Mouse (Mus musculus): Measurements from ENCODE around the gene 2310009B15Rik. TPM values are rescaled to one million over a fixed set of nuclear protein-coding genes. Genes with fewer than 3 reads are reported as not detected.

Gene 2310009B15Rik
- 83.2 and 95.9 TPM in 2 replicates for polyA plus RNA-seq (2021; fragmentation: Nextera tagmentation)
- long read RNA-seq, experiment 1, transcript 2310009B15Rik-201 (3 exons, 565 nt), result major isoform, 23 of 48 reads
- long read RNA-seq, experiment 1, transcript 2310009B15Rik-202 (3 exons, 1,017 nt), result minor isoform, 15 of 48 reads
- long read RNA-seq, experiment 1, partial matches to known transcripts, result 0 of 48 reads
- long read RNA-seq, experiment 1, other reads (novel, unspliced or antisense), result 10 of 48 reads
- long read RNA-seq, experiment 2, transcript 2310009B15Rik-202 (3 exons, 1,017 nt), result major isoform, 6 of 10 reads
- long read RNA-seq, experiment 2, partial matches to known transcripts, result 0 of 10 reads
- long read RNA-seq, experiment 2, other reads (novel, unspliced or antisense), result 3 of 10 reads

GRCm38 (mm10) chr1:138856101-138856950, at the start of gene 2310009B15Rik:
Gene 2310009B15Rik (minus strand): TSS chr1:138856852.

DNA sequence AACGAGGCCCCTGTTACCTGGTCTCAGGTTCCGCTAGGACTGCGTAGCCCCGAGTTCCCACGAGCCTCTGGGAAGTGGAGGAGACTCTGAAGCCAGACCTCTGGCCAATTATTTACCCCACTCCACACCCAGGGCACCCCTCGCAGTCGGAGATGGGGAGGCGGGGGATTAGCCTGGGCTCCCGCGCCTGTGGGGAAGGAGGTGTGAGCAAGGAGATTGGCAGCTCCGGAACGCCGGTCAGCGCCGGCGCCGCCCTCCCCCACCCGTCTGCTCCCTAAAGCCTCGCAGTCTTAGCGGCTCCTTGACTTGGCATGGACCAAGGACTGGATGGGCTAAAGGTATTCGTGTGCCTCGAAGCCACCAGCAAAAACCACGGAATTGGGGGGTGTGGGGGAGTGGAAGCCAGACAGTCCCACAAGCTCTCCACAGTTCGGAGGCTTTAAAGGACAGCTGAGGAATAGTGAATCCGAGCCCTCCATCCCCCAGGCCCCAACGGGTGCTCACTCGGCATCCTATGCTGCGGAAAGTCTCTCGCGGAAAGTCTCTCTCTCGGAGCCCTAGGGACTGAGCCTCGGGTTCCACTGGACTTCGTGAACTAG, 8.0 kb downstream of the 2310009B15Rik start, which contains the start of gene Lhx9:
Lhx9 (minus strand) TSS at position 67 of the 599 bp plus-strand sequence.

Other genes with a start within 250 kb of the 2310009B15Rik start
- 15.2 and 18.9 TPM in 2 replicates for gene Nek7, start 236.7 kb downstream of the 2310009B15Rik start, polyA plus RNA-seq (2021; fragmentation: Nextera tagmentation)
- 3.7 and 4.2 TPM in 2 replicates for gene Lhx9, start 8.3 kb downstream of the 2310009B15Rik start, polyA plus RNA-seq (2021; fragmentation: Nextera tagmentation)
- 1.1 and 2.1 TPM in 2 replicates for gene Dennd1b, start 106.6 kb upstream of the 2310009B15Rik start, polyA plus RNA-seq (2021; fragmentation: Nextera tagmentation)